Mouse (Mus musculus): ENCODE data around the gene Spata3. TPM values are rescaled to one million over a fixed set of nuclear protein-coding genes. Genes with fewer than 3 reads are reported as not detected.

The Spata3 gene
- polyA plus RNA-seq, 1 experiment from 2014 or later, result not detected

- Histone ChIP-seq H3K27me3 (replicated peaks; ENCODE audit: insufficient read depth, low read length) (no peaks in the 10 kb centered on the region), H3K4me3 (ENCODE audit: low read depth, low read length) (no peak overlapping the region), H3K27ac (ENCODE audit: low read length) (no peak overlapping the region), H3K36me3 (ENCODE audit: insufficient read depth, low read length) (no peaks in the 10 kb centered on the region), H3K4me2 (replicated peaks; ENCODE audit: low read depth, low read length) (no peak overlapping the region), H3K4me1 (ENCODE audit: insufficient read depth, low read depth, low read length) (no peaks in the 10 kb centered on the region), H3K9me3 (ENCODE audit: low read length) (no peaks in the 10 kb centered on the region), H3K9ac (replicated peaks; ENCODE audit: low read depth) (no peak overlapping the region)
- no peak for ATAC-seq
- 68% methylated on average over 12 of the region's 12 CpGs for WGBS
- no peak for DNase-seq (ENCODE audit: low spot score)
- TF ChIP-seq EP300 (IDR thresholded peaks at IDR 0.05), result no peak
- no peak for TF ChIP-seq CTCF (IDR thresholded peaks at IDR 0.05)
Observed at GRCm38 (mm10) chr1:86053198-86053921, 36.7 kb downstream of the Spata3 start.

- no peak overlapping the region for H3K4me3 ChIP-seq (ENCODE audit: low read depth, low read length)
- ATAC-seq (no peak), DNase-seq (ENCODE audit: low spot score) (no peak)
- TF ChIP-seq EP300 (IDR thresholded peaks at IDR 0.05) (no peak), CTCF (IDR thresholded peaks at IDR 0.05) (no peak)
- no peak overlapping the region for H3K9ac ChIP-seq (replicated peaks; ENCODE audit: low read depth)
- no peak overlapping the region for H3K4me2 ChIP-seq (replicated peaks; ENCODE audit: low read depth, low read length)
- H3K27ac ChIP-seq (ENCODE audit: low read length), result no peak overlapping the region
- H3K4me1 ChIP-seq (ENCODE audit: insufficient read depth, low read depth, low read length), result no peaks in the 10 kb centered on the region
- H3K36me3 ChIP-seq (ENCODE audit: insufficient read depth, low read length), result no peaks in the 10 kb centered on the region
- 57% methylated on average over 3 of the region's 3 CpGs for WGBS
- H3K27me3 ChIP-seq (replicated peaks; ENCODE audit: insufficient read depth, low read length), result no peaks in the 10 kb centered on the region
- no peaks in the 10 kb centered on the region for H3K9me3 ChIP-seq (ENCODE audit: low read length)
Observed at GRCm38 (mm10) chr1:86054943-86055342, 38.3 kb downstream of the Spata3 start.

- Histone ChIP-seq H3K27me3 (replicated peaks; ENCODE audit: insufficient read depth, low read length) (no peaks in the 10 kb centered on the region), H3K4me2 (replicated peaks; ENCODE audit: low read depth, low read length) (no peak overlapping the region), H3K9ac (replicated peaks; ENCODE audit: low read depth) (no peak overlapping the region), H3K9me3 (ENCODE audit: low read length) (no peaks in the 10 kb centered on the region), H3K4me3 (ENCODE audit: low read depth, low read length) (no peak overlapping the region), H3K27ac (ENCODE audit: low read length) (no peak overlapping the region), H3K4me1 (ENCODE audit: insufficient read depth, low read depth, low read length) (no peaks in the 10 kb centered on the region), H3K36me3 (ENCODE audit: insufficient read depth, low read length) (no peaks in the 10 kb centered on the region)
- 81% methylated on average over 4 of the region's 4 CpGs for WGBS
- TF ChIP-seq EP300 (IDR thresholded peaks at IDR 0.05) (no peak), CTCF (IDR thresholded peaks at IDR 0.05) (no peak)
- ATAC-seq, result no peak
- no peak for DNase-seq (ENCODE audit: low spot score)
Observed at GRCm38 (mm10) chr1:86056284-86056683, 39.7 kb downstream of the Spata3 start.

- peak; percentile 83 for ATAC-seq
- Histone ChIP-seq H3K4me2 (replicated peaks; ENCODE audit: low read depth, low read length) (peak overlapping the region; percentile 64), H3K27ac (ENCODE audit: low read length) (no peak overlapping the region)
Observed at GRCm38 (mm10) chr1:86058856-86059769, 42.5 kb downstream of the Spata3 start.

GRCm38 (mm10) chr1:86062523-86062922 lies 45.9 kb downstream of the Spata3 start:
- no peaks in the 10 kb centered on the region for H3K36me3 ChIP-seq (ENCODE audit: insufficient read depth, low read length)
- peaks cover 9% of the 10 kb centered on the region; the same call in 1 of the 2 replicates for H3K4me1 ChIP-seq (ENCODE audit: insufficient read depth, low read depth, low read length)
- H3K4me3 ChIP-seq (ENCODE audit: low read depth, low read length), result no peak overlapping the region
- TF ChIP-seq EP300 (IDR thresholded peaks at IDR 0.05) (no peak), CTCF (IDR thresholded peaks at IDR 0.05) (peak; percentile 46)
- ATAC-seq (no peak), DNase-seq (ENCODE audit: low spot score) (peak; percentile 16)
- no peak overlapping the region for H3K27ac ChIP-seq (ENCODE audit: low read length)
- H3K27me3 ChIP-seq (replicated peaks; ENCODE audit: insufficient read depth, low read length), result no peaks in the 10 kb centered on the region
- WGBS, result 79% methylated on average over 6 of the region's 6 CpGs
- no peak overlapping the region for H3K9ac ChIP-seq (replicated peaks; ENCODE audit: low read depth)
- H3K4me2 ChIP-seq (replicated peaks; ENCODE audit: low read depth, low read length), result no peak overlapping the region
- H3K9me3 ChIP-seq (ENCODE audit: low read length), result no peaks in the 10 kb centered on the region

More at GRCm38 (mm10) chr1:86058856-86059769, 42.5 kb downstream of the Spata3 start:
- H3K9ac ChIP-seq (replicated peaks; ENCODE audit: low read depth), result peak overlapping the region; percentile 39; the same call in 1 of the 2 replicates
- 9% methylated on average over 21 of the region's 21 CpGs for WGBS
- H3K4me3 ChIP-seq (ENCODE audit: low read depth, low read length), result peak overlapping the region; percentile 31
- H3K36me3 ChIP-seq (ENCODE audit: insufficient read depth, low read length), result no peaks in the 10 kb centered on the region
- H3K4me1 ChIP-seq (ENCODE audit: insufficient read depth, low read depth, low read length), result no peaks in the 10 kb centered on the region
- peak; percentile 93 for TF ChIP-seq CTCF (IDR thresholded peaks at IDR 0.05)
- TF ChIP-seq EP300 (IDR thresholded peaks at IDR 0.05), result no peak
- no peaks in the 10 kb centered on the region for H3K9me3 ChIP-seq (ENCODE audit: low read length)
- H3K27me3 ChIP-seq (replicated peaks; ENCODE audit: insufficient read depth, low read length), result no peaks in the 10 kb centered on the region
- DNase-seq (ENCODE audit: low spot score), result peak; percentile 95
